8 mouse cellular contexts compared by ENCODE assay signal in the genomic region with DNA sequence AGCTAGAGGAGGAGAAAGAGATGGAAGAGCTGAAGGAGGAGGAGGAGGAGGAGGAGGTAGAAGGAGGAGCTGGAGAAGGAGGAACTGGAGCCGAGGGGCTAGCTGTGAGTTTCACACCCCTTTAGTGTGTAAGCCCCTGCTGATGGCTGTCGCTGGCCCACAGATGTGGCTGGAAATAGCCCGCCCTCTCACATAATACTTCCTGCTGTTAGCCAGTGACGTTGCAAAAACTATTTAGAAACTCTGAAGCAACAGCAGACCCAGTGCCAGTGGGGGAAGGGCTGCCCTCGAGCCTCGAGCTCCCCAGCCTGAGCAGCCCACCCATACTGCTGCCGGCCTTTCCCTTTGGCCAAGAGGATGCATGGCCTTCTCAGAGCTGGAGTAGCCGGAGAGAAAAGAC. TPM values are rescaled to one million over a fixed set of nuclear protein-coding genes. Genes with fewer than 3 reads are reported as not detected.
DNase-seq lines count a peak whose midpoint lies in the region; ATAC-seq and TF ChIP-seq lines count a peak whose summit lies in the region.

No protein-coding gene starts in this region.

- no peak for TF ChIP-seq CTCF in intestine, postnatal 0 days (IDR thresholded peaks at IDR 0.05; ENCODE audit: low read depth)

- no peak for DNase-seq in hindbrain, embryonic 11.5 days (ENCODE audit: low spot score)
- DNase-seq in hindbrain, embryonic 14.5 days (ENCODE audit: low spot score) = no peak
- DNase-seq in layer of hippocampus, adult 11-12 months (ENCODE audit: low spot score) = no peak
- DNase-seq in thymus, postnatal 4 days = no peak
- no peak for DNase-seq in ovary, adult 18-20 months (ENCODE audit: low spot score)

- H3K4me1 ChIP-seq in hindbrain, embryonic 11.5 days (replicated peaks; ENCODE audit: control insufficient read depth, insufficient read depth, low read length) = peaks cover 9% of the 10 kb centered on the region
- H3K4me1 ChIP-seq in hindbrain, embryonic 14.5 days (replicated peaks; ENCODE audit: control insufficient read depth, insufficient read depth, low read length) = peaks cover 19% of the 10 kb centered on the region
- H3K4me1 ChIP-seq in intestine, postnatal 0 days (replicated peaks; ENCODE audit: control insufficient read depth, insufficient read depth, low read length) = peaks cover 4% of the 10 kb centered on the region; the same call in 1 of the 2 replicates
- peaks cover 97% of the 10 kb centered on the region for H3K4me1 ChIP-seq in megakaryocyte, embryonic 14.5 days

- H3K27me3 ChIP-seq in hindbrain, embryonic 11.5 days (ENCODE audit: control insufficient read depth, insufficient read depth, low read length) = no peaks in the 10 kb centered on the region
- H3K27me3 ChIP-seq in hindbrain, embryonic 14.5 days (ENCODE audit: control insufficient read depth, insufficient read depth, low read length) = no peaks in the 10 kb centered on the region
- no peaks in the 10 kb centered on the region for H3K27me3 ChIP-seq in intestine, postnatal 0 days (replicated peaks; ENCODE audit: control insufficient read depth, insufficient read depth, low read length)
- no peaks in the 10 kb centered on the region for H3K27me3 ChIP-seq in megakaryocyte, embryonic 14.5 days (replicated peaks)

- no peaks in the 10 kb centered on the region for H3K36me3 ChIP-seq in hindbrain, embryonic 11.5 days (ENCODE audit: control insufficient read depth, insufficient read depth, low read length)
- H3K36me3 ChIP-seq in hindbrain, embryonic 14.5 days (replicated peaks; ENCODE audit: control insufficient read depth, insufficient read depth) = no peaks in the 10 kb centered on the region
- no peaks in the 10 kb centered on the region for H3K36me3 ChIP-seq in intestine, postnatal 0 days (ENCODE audit: control insufficient read depth, insufficient read depth)
- peaks cover 52% of the 10 kb centered on the region for H3K36me3 ChIP-seq in megakaryocyte, embryonic 14.5 days (replicated peaks; ENCODE audit: low read length)

- no peak for ATAC-seq in hindbrain, embryonic 11.5 days (ENCODE audit: low FRiP score)
- ATAC-seq in hindbrain, embryonic 14.5 days (ENCODE audit: low FRiP score) = no peak
- peak; percentile 50 for ATAC-seq in common myeloid progenitor, adult 5-6 weeks (replicated peaks; ENCODE audit: low read depth, poor library complexity, severe bottlenecking)
- no peak for ATAC-seq in intestine, postnatal 0 days

- peak overlapping the region; percentile 14; the same call in 1 of the 2 replicates for H3K27ac ChIP-seq in hindbrain, embryonic 11.5 days (ENCODE audit: low read depth, low read length)
- no peak overlapping the region for H3K27ac ChIP-seq in hindbrain, embryonic 14.5 days
- H3K27ac ChIP-seq in intestine, postnatal 0 days (ENCODE audit: low read depth, low read length) = no peak overlapping the region

- no peak overlapping the region for H3K4me2 ChIP-seq in hindbrain, embryonic 11.5 days (replicated peaks; ENCODE audit: low read depth, low read length)
- H3K4me2 ChIP-seq in hindbrain, embryonic 14.5 days (replicated peaks) = no peak overlapping the region
- H3K4me2 ChIP-seq in intestine, postnatal 0 days (replicated peaks; ENCODE audit: low read depth) = peak overlapping the region; percentile 17; the same call in 1 of the 2 replicates

- WGBS in hindbrain, embryonic 11.5 days = 36% methylated on average over 8 of the region's 8 CpGs
- WGBS in hindbrain, embryonic 14.5 days = 30% methylated on average over 8 of the region's 8 CpGs
- 57% methylated on average over 8 of the region's 8 CpGs for WGBS in intestine, postnatal 0 days

- no peak overlapping the region for H3K4me3 ChIP-seq in hindbrain, embryonic 11.5 days (ENCODE audit: low read depth, low read length)
- H3K4me3 ChIP-seq in hindbrain, embryonic 14.5 days (replicated peaks; ENCODE audit: low read length) = no peak overlapping the region
- H3K4me3 ChIP-seq in intestine, postnatal 0 days (ENCODE audit: low read depth, low read length) = no peak overlapping the region
- H3K4me3 ChIP-seq in megakaryocyte, embryonic 14.5 days (replicated peaks) = peak overlapping the region; percentile 100

- no peaks in the 10 kb centered on the region for H3K9me3 ChIP-seq in hindbrain, embryonic 11.5 days (ENCODE audit: control insufficient read depth, low read length)
- H3K9me3 ChIP-seq in hindbrain, embryonic 14.5 days (ENCODE audit: control insufficient read depth, low read length) = no peaks in the 10 kb centered on the region
- H3K9me3 ChIP-seq in intestine, postnatal 0 days (ENCODE audit: control insufficient read depth) = no peaks in the 10 kb centered on the region
- no peaks in the 10 kb centered on the region for H3K9me3 ChIP-seq in megakaryocyte, embryonic 14.5 days

- H3K9ac ChIP-seq in hindbrain, embryonic 11.5 days (ENCODE audit: low read depth, low read length) = no peak overlapping the region
- H3K9ac ChIP-seq in hindbrain, embryonic 14.5 days = no peak overlapping the region
- H3K9ac ChIP-seq in intestine, postnatal 0 days (ENCODE audit: low read depth, low read length) = no peak overlapping the region

RNA-seq across cellular contexts. Expression of gene Chst12, which starts 3.3 kb away (rescaled TPM):
- 9.7 and 10.8 TPM in 2 replicates for polyA plus RNA-seq in hindbrain, embryonic 11.5 days (2014; fragmentation: Nextera tagmentation; extraction: Ambion mirVana)
- 22.9 and 23.4 TPM in 2 replicates for polyA plus RNA-seq in hindbrain, embryonic 14.5 days (2014; fragmentation: Nextera tagmentation; extraction: Ambion mirVana)
- 10.1 and 15.3 TPM in 2 replicates for total RNA-seq in common myeloid progenitor, adult 5-6 weeks (2017)
- polyA plus RNA-seq in intestine, postnatal 0 days (2015; fragmentation: Nextera tagmentation; extraction: Ambion mirVana) = 17.0 and 18.8 TPM in 2 replicates
- polyA plus RNA-seq in megakaryocyte, embryonic 14.5 days (2012; ENCODE audit: insufficient read depth, low replicate concordance) = 145 and 281 TPM in 2 replicates

RNA-seq across cellular contexts. Expression of gene Grifin, which starts 56.2 kb away (rescaled TPM):
- polyA plus RNA-seq in hindbrain, embryonic 11.5 days (2014; fragmentation: Nextera tagmentation; extraction: Ambion mirVana) = not detected in 2 replicates
- polyA plus RNA-seq in hindbrain, embryonic 14.5 days (2014; fragmentation: Nextera tagmentation; extraction: Ambion mirVana) = 0.61 TPM in 1 of 2 replicates, not detected in the other
- total RNA-seq in common myeloid progenitor, adult 5-6 weeks (2017) = not detected in 2 replicates
- 1.1 and 1.5 TPM in 2 replicates for polyA plus RNA-seq in intestine, postnatal 0 days (2015; fragmentation: Nextera tagmentation; extraction: Ambion mirVana)
- polyA plus RNA-seq in megakaryocyte, embryonic 14.5 days (2012; ENCODE audit: insufficient read depth, low replicate concordance) = 0.77 TPM in 1 of 2 replicates, not detected in the other
